Mouse (Mus musculus): ENCODE data around the gene Lypd1. TPM values are rescaled to one million over a fixed set of nuclear protein-coding genes. Genes with fewer than 3 reads are reported as not detected.

Gene Lypd1
- polyA plus RNA-seq, 1 experiment from 2014 or later: 1.0 TPM

DNA sequence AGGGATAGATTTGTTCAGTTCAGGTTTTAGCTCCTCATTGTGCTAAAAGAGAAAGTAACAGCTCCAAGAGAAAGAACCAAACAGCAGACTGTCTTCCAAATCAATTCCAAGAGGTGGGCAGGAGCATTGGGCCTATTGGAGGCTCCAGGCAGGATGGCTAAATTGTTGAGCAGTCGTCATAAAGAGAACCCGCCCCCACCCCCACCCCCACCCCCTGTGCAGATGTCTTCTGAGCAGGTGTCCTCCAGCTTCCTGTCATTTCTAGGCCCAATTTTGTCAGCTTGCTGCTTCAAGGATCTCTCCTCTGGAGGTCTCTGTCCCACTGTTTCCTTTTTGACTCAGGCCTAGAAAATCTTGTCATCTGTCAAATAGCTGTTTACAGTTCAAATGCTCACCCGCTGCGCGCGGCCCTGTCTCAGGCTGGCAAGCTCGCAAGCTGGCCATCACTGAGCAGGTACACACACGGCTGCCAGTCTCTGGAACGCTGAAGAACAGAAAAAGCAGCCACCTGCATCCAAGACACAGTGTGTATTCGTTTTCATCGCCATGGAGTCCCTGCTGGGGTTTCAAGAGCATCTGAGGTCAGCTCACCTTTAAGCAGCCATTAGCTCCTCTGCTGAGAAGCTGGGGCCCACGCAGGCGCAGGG is 73.0 kb downstream of the Lypd1 start:
- Histone ChIP-seq H3K4me3 (ENCODE audit: low read depth, low read length) (no peak overlapping the region), H3K4me1 (replicated peaks; ENCODE audit: control insufficient read depth, insufficient read depth, low read length) (no peaks in the 10 kb centered on the region), H3K27ac (ENCODE audit: low read depth) (no peak overlapping the region), H3K9ac (ENCODE audit: low read length) (no peak overlapping the region), H3K36me3 (ENCODE audit: control insufficient read depth, insufficient read depth, low read length) (no peaks in the 10 kb centered on the region), H3K9me3 (ENCODE audit: control insufficient read depth, low read length) (no peaks in the 10 kb centered on the region), H3K27me3 (replicated peaks; ENCODE audit: control insufficient read depth, insufficient read depth, low read length) (no peaks in the 10 kb centered on the region), H3K4me2 (ENCODE audit: low read length) (no peak overlapping the region)
- ATAC-seq (replicated peaks; ENCODE audit: low FRiP score, low TSS enrichment, low read depth) (no peak), DNase-seq (ENCODE audit: low spot score) (no peak)
- WGBS: 56% methylated on average over 13 of the region's 13 CpGs

- 0% methylated on average over 1 of the region's 1 CpGs for WGBS
- H3K9me3 ChIP-seq (ENCODE audit: control insufficient read depth, low read length): no peaks in the 10 kb centered on the region
- H3K9ac ChIP-seq (ENCODE audit: low read length): no peak overlapping the region
- ATAC-seq (replicated peaks; ENCODE audit: low FRiP score, low TSS enrichment, low read depth): 0 out of 2 replicates have a peak, but pooled peaks have one; percentile 47
- no peak for DNase-seq (ENCODE audit: low spot score)
- no peaks in the 10 kb centered on the region for H3K27me3 ChIP-seq (replicated peaks; ENCODE audit: control insufficient read depth, insufficient read depth, low read length)
- H3K4me3 ChIP-seq (ENCODE audit: low read depth, low read length): no peak overlapping the region
- no peaks in the 10 kb centered on the region for H3K4me1 ChIP-seq (replicated peaks; ENCODE audit: control insufficient read depth, insufficient read depth, low read length)
- H3K27ac ChIP-seq (ENCODE audit: low read depth): no peak overlapping the region
- no peaks in the 10 kb centered on the region for H3K36me3 ChIP-seq (ENCODE audit: control insufficient read depth, insufficient read depth, low read length)
- H3K4me2 ChIP-seq (ENCODE audit: low read length): no peak overlapping the region
Observed at GRCm38 (mm10) chr1:125837507-125837906, 75.4 kb downstream of the Lypd1 start.

DNA sequence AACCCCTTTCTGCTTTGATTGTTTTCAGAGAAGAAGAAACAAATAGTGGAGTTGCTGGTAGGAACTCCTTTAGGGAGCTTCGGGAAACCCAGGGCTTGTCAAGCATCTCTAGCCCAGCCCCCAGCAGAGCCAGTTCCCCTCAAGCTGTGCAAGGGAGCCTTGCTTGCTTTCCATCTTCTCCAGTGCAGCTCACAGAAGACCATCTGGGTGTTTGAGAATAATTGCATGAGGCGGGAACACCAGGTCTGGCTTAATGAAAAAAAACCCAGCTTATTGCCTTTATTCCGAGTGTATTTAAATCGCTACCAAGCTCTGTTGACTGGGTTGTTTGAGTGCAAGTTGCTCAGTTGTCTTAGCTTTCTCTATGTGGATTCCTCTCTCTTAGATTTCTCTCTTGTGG is 89.3 kb downstream of the Lypd1 start:
- WGBS: 88% methylated on average over 4 of the region's 4 CpGs
- no peak for DNase-seq (ENCODE audit: low spot score)
- H3K4me3 ChIP-seq (ENCODE audit: low read depth, low read length): no peak overlapping the region
- 0 out of 2 replicates have a peak, but pooled peaks cover 6% of the 10 kb centered on the region for H3K4me1 ChIP-seq (replicated peaks; ENCODE audit: control insufficient read depth, insufficient read depth, low read length)
- no peak overlapping the region for H3K27ac ChIP-seq (ENCODE audit: low read depth)
- no peak for ATAC-seq (replicated peaks; ENCODE audit: low FRiP score, low TSS enrichment, low read depth)
- no peaks in the 10 kb centered on the region for H3K36me3 ChIP-seq (ENCODE audit: control insufficient read depth, insufficient read depth, low read length)
- no peak overlapping the region for H3K4me2 ChIP-seq (ENCODE audit: low read length)
- H3K27me3 ChIP-seq (replicated peaks; ENCODE audit: control insufficient read depth, insufficient read depth, low read length): no peaks in the 10 kb centered on the region
- H3K9me3 ChIP-seq (ENCODE audit: control insufficient read depth, low read length): no peaks in the 10 kb centered on the region
- H3K9ac ChIP-seq (ENCODE audit: low read length): no peak overlapping the region

GRCm38 (mm10) chr1:125821101-125821500 is 91.8 kb downstream of the Lypd1 start:
- no peak overlapping the region for H3K4me3 ChIP-seq (ENCODE audit: low read depth, low read length)
- ATAC-seq (replicated peaks; ENCODE audit: low FRiP score, low TSS enrichment, low read depth) (no peak), DNase-seq (ENCODE audit: low spot score) (no peak)
- no peaks in the 10 kb centered on the region for H3K36me3 ChIP-seq (ENCODE audit: control insufficient read depth, insufficient read depth, low read length)
- no peaks in the 10 kb centered on the region for H3K9me3 ChIP-seq (ENCODE audit: control insufficient read depth, low read length)
- no peak overlapping the region for H3K4me2 ChIP-seq (ENCODE audit: low read length)
- H3K4me1 ChIP-seq (replicated peaks; ENCODE audit: control insufficient read depth, insufficient read depth, low read length): 0 out of 2 replicates have a peak, but pooled peaks cover 6% of the 10 kb centered on the region
- WGBS: 85% methylated on average over 7 of the region's 7 CpGs
- no peak overlapping the region for H3K9ac ChIP-seq (ENCODE audit: low read length)
- H3K27ac ChIP-seq (ENCODE audit: low read depth): no peak overlapping the region
- H3K27me3 ChIP-seq (replicated peaks; ENCODE audit: control insufficient read depth, insufficient read depth, low read length): no peaks in the 10 kb centered on the region

Other genes with a start within 250 kb of the Lypd1 start
- 5.7 and 6.3 TPM in 2 replicates for gene Gpr39, start 236.1 kb downstream of the Lypd1 start, polyA plus RNA-seq (2014; fragmentation: Nextera tagmentation; extraction: Ambion mirVana)